Comparison of ENCODE assay signal across 8 mouse cellular contexts in genomic region chr4:86651686-86652384, GRCm38 (mm10). TPM values are rescaled to one million over a fixed set of nuclear protein-coding genes. Genes with fewer than 3 reads are reported as not detected.
DNase-seq lines count a peak whose midpoint lies in the region; ATAC-seq lines count a peak whose summit lies in the region.

No protein-coding gene starts in this region.

- H3K36me3 ChIP-seq in intestine, embryonic 15.5 days: no peaks in the 10 kb centered on the region

- WGBS in intestine, embryonic 15.5 days: 76% methylated on average over 10 of the region's 10 CpGs

- H3K4me1 ChIP-seq in intestine, embryonic 15.5 days (replicated peaks): no peaks in the 10 kb centered on the region

- DNase-seq in cerebellum, adult 11 months: peak; percentile 29
- no peak for DNase-seq in cerebellum, postnatal 4 days (ENCODE audit: low spot score in 2 of 2)
- DNase-seq in lung, postnatal 36 days: peak; percentile 25
- DNase-seq in lung, adult 18-20 months: no peak
- DNase-seq in heart, adult 9 months (ENCODE audit: low spot score in 2 of 2): peak; percentile 22 to 28
- peak; percentile 31 for DNase-seq in thymus, postnatal 14 days
- no peak for DNase-seq in adrenal gland, adult 8-10 months

- H3K9me3 ChIP-seq in intestine, embryonic 15.5 days: no peaks in the 10 kb centered on the region

- H3K4me2 ChIP-seq in intestine, embryonic 15.5 days (replicated peaks): no peak overlapping the region

- H3K4me3 ChIP-seq in intestine, embryonic 15.5 days (replicated peaks): no peak overlapping the region

- ATAC-seq in intestine, embryonic 15.5 days: no peak

- no peak overlapping the region for H3K27ac ChIP-seq in intestine, embryonic 15.5 days

- no peaks in the 10 kb centered on the region for H3K27me3 ChIP-seq in intestine, embryonic 15.5 days (replicated peaks)

- no peak overlapping the region for H3K9ac ChIP-seq in intestine, embryonic 15.5 days

RNA-seq across cellular contexts. Expression of gene Plin2, which starts 18.0 kb away (rescaled TPM):
- 100 to 1,000 TPM; 294 to 506 (median 406) TPM for total RNA-seq in adrenal gland, adult 8-10 months (2022)
- polyA plus RNA-seq in intestine, embryonic 15.5 days (2015; fragmentation: Nextera tagmentation; extraction: Ambion mirVana): 144 and 164 TPM in 2 replicates

RNA-seq across cellular contexts. Expression of gene Haus6, which starts 40.0 kb away (rescaled TPM):
- 10 to 100 TPM; 10.2 to 14.5 (median 10.8) TPM for total RNA-seq in adrenal gland, adult 8-10 months (2022)
- 13.0 and 13.7 TPM in 2 replicates for polyA plus RNA-seq in intestine, embryonic 15.5 days (2015; fragmentation: Nextera tagmentation; extraction: Ambion mirVana)

Comparison
In these comparisons a context has a peak if more than half of its experiments do, and no peak if none do; other contexts are left out.
1. DNase-seq: peak in cerebellum, adult 11 months (single experiment), lung, postnatal 36 days (single experiment), heart, adult 9 months (2 of 2) and thymus, postnatal 14 days (single experiment); none in cerebellum, postnatal 4 days (0 of 2), lung, adult 18-20 months (0 of 2) and adrenal gland, adult 8-10 months (single experiment).